Mouse (Mus musculus) ovary, adult 18-20 months (tissue): Measurements from ENCODE around the gene Slc7a15.

ENCODE experiments used
- DNase-seq: peaks from one replicate; pipeline ENCODE4 v3.0.0; 2022; ENCODE audit warnings: low spot score, mixed read lengths

Gene Slc7a15

DNA sequence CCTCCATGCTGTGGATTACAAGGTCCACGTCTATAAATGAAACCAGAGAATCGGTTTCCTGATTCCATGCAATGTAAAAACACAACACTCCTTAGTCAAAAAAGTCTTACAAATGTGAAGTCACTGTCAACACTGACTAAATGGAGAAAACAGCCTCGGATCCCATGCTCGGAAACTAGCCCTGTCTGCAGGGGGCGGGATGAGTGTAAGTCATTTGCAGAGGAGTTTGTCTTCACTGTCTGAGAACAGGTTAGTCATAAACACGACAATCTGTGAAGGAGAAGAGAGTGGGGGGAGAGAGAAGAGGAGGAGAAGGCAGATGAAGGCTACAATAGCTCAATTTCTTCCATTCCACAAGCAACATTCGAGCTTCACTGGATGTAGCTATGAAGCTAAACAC lies 113.6 kb downstream of the Slc7a15 start:
- no peak for DNase-seq

GRCm38 (mm10) chr12:8482169-8482568 lies 116.7 kb downstream of the Slc7a15 start:
- DNase-seq = no peak
